Mouse (Mus musculus) intestine, postnatal 0 days (tissue): ENCODE measurements around the gene Serpinf2. TPM values are rescaled to one million over a fixed set of nuclear protein-coding genes. Genes with fewer than 3 reads are reported as not detected.

ENCODE experiments used
- ATAC-seq: fragments of 200-750 bp; cut with Nextera tagmentation; 2 replicates; pipeline ENCODE4 v1.8.0; 2017; ENCODE audit warnings: mild to moderate bottlenecking, moderate TSS enrichment, moderate library complexity
- H3K27ac ChIP-seq: fragments of 300-500 bp; sonication (generic); 2 replicates; pipeline ENCODE4 v1.5.1; 2014; ENCODE audit warnings: mild to moderate bottlenecking, low read depth, low read length, moderate library complexity
- H3K27me3 ChIP-seq: fragments of 300-500 bp; sonication (generic); replicated peaks from 2 replicates; pipeline ENCODE4 v1.6.1; 2014; ENCODE audit warnings: low read length, mixed read lengths; ENCODE audit not compliant: control insufficient read depth, insufficient read depth
- H3K36me3 ChIP-seq: fragments of 300-500 bp; sonication (generic); 2 replicates; pipeline ENCODE4 v1.6.1; 2014; ENCODE audit warnings: mild to moderate bottlenecking, moderate library complexity; ENCODE audit not compliant: control insufficient read depth, insufficient read depth
- H3K4me1 ChIP-seq: fragments of 300-500 bp; sonication (generic); replicated peaks from 2 replicates; pipeline ENCODE4 v1.6.1; 2014; ENCODE audit warnings: antibody characterized with exemption, low read length, mixed read lengths; ENCODE audit not compliant: control insufficient read depth, insufficient read depth
- H3K4me2 ChIP-seq: fragments of 300-500 bp; sonication (generic); replicated peaks from 2 replicates; pipeline ENCODE4 v1.6.1; 2014; ENCODE audit warnings: low read depth, mild to moderate bottlenecking, moderate library complexity
- H3K4me3 ChIP-seq: fragments of 300-500 bp; sonication (generic); 2 replicates; pipeline ENCODE4 v1.5.1; 2014; ENCODE audit warnings: low read depth, low read length
- H3K9ac ChIP-seq: fragments of 300-500 bp; sonication (generic); 2 replicates; pipeline ENCODE4 v1.6.1; 2014; ENCODE audit warnings: mild to moderate bottlenecking, low read depth, low read length
- H3K9me3 ChIP-seq: fragments of 300-500 bp; sonication (generic); 2 replicates; pipeline ENCODE4 v1.6.1; 2016; ENCODE audit warnings: mixed run types; ENCODE audit not compliant: control insufficient read depth
- CTCF ChIP-seq: sonication (generic); IDR thresholded peaks from 2 replicates; pipeline ENCODE4 v1.5.1; 2016; ENCODE audit warnings: low read depth, mild to moderate bottlenecking, control low read depth, antibody characterized with exemption, moderate library complexity
- WGBS: fragments of 180-500 bp; shearing (Covaris S2); extraction: QIAGEN DNeasy Blood & Tissue Kit; methylation state at CpG from one replicate; pipeline ENCODE4 v1.1.7; 2014; 5-methylcytosine and 5-hydroxymethylcytosine counted together
- polyA plus RNA-seq: library from polyadenylated mRNA; unstranded; fragments of >200 nt; fragmentation: Nextera tagmentation; extraction: Ambion mirVana; gene quantifications from 2 replicates; pipeline ENCODE4 v1.2.1, GENCODE M21; 2015

The Serpinf2 gene
- polyA plus RNA-seq, 1 experiment from 2014 or later = 2.7 TPM

- H3K27ac ChIP-seq = no peak overlapping the region
- H3K9me3 ChIP-seq = no peaks in the 10 kb centered on the region
- no peak for TF ChIP-seq CTCF
- H3K4me2 ChIP-seq = no peak overlapping the region
- H3K36me3 ChIP-seq = no peaks in the 10 kb centered on the region
- WGBS = 68% methylated on average over 9 of the region's 9 CpGs
- H3K4me1 ChIP-seq = no peaks in the 10 kb centered on the region
- ATAC-seq = peak; percentile 55; the same call in 1 of the 2 replicates
- H3K4me3 ChIP-seq = no peak overlapping the region
- H3K27me3 ChIP-seq = no peaks in the 10 kb centered on the region
- H3K9ac ChIP-seq = no peak overlapping the region
Measured at GRCm38 (mm10) chr11:75424033-75424432, 15.4 kb downstream of the Serpinf2 start.

DNA sequence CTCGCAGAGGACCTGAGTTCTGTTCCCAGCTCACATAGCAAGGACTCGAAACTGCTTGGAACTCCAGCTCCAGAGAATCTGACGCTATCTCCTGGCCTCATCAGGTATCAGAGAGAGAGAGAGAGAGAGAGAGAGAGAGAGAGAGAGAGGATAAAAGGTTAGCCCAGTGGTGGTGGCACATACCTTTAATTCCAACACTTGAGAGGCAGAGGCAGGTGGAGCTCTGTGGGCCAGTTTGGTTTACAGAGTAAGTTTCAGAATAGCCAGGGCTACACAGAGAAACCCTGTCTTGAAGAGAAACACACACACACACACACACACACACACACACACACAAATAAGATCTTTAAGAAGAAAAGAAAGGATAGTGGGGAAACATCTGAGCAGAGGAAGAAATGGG is 16.3 kb downstream of the Serpinf2 start:
- no peaks in the 10 kb centered on the region for H3K36me3 ChIP-seq
- H3K27ac ChIP-seq = no peak overlapping the region
- H3K4me3 ChIP-seq = no peak overlapping the region
- no peak for ATAC-seq
- H3K4me1 ChIP-seq = no peaks in the 10 kb centered on the region
- no peaks in the 10 kb centered on the region for H3K27me3 ChIP-seq
- no peak overlapping the region for H3K4me2 ChIP-seq
- no peaks in the 10 kb centered on the region for H3K9me3 ChIP-seq
- H3K9ac ChIP-seq = no peak overlapping the region
- TF ChIP-seq CTCF = no peak
- WGBS = 82% methylated on average over 3 of the region's 3 CpGs

- no peaks in the 10 kb centered on the region for H3K36me3 ChIP-seq
- WGBS = 42% methylated on average over 10 of the region's 10 CpGs
- no peak for ATAC-seq
- no peaks in the 10 kb centered on the region for H3K27me3 ChIP-seq
- no peak for TF ChIP-seq CTCF
- H3K9ac ChIP-seq = no peak within 1 kb of the TSS
- no peak within 1 kb of the TSS for H3K27ac ChIP-seq
- H3K9me3 ChIP-seq = no peaks in the 10 kb centered on the region
- no peak within 1 kb of the TSS for H3K4me3 ChIP-seq
- H3K4me2 ChIP-seq = peak within 1 kb of the TSS; percentile 40; the same call in 1 of the 2 replicates
- no peaks in the 10 kb centered on the region for H3K4me1 ChIP-seq
Measured at GRCm38 (mm10) chr11:75422013-75422792, 17.2 kb downstream of the Serpinf2 start, which contains the start of gene Serpinf1. Serpinf1 (minus strand) TSS chr11:75422701.

DNA sequence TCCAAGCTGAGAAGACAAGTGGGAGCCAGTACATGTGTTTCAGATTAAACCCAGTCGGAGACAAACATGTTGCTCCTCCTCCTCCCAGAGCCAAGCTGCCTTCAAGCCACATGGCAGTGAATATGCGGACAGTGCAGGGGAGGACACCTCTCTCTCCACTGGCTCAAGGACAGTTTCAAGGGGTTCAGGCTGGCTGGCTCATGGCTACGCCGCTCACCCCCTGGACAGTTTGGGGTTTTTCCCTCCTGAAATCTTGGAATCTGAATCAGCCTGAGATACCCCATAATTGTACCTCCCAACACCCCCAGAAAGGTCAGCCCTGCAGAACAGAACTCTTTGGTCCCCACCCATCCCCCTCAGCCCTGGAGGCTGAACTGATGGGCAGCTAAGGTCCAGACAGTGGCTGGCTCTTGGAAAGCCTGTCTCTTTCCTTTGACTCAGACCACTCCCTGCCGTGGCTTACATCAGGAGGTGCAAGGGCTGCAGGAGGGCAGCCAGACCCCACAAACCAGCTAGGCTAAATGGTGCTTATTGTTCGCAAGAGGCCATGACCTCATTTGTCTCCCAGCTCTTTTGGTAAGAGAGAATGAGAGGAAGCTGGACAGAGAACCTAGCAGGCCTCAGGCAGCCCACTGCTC is 17.9 kb downstream of the Serpinf2 start:
- no peak for TF ChIP-seq CTCF
- no peak for ATAC-seq
- no peak overlapping the region for H3K9ac ChIP-seq

DNA sequence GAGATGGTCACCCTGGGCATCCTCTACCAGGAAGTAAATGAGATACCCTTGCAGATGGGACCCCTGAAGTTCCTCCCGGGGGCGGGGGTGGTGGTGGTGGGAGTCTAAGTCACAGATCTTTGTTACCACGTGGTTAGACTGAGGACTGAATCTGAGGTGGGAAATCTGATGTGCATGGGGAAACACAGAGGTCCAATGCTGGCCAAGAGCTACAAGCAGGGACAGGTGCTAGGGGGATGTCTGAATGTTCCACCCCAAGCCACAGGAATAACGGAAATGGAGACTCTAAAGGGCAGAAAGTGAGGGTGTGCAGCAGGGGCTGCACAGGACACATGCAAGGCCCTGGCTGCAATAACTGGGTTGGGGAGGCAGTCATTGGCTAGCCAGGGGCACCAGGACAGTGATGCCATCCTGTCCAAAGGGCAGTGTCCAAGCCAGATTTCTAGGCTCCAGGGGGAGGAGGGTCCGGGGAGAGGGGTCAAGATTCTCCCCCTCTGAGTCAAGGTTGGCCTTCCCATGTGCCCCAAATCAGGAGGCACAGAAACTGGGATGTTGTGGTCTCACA is 18.5 kb downstream of the Serpinf2 start:
- H3K27me3 ChIP-seq = no peaks in the 10 kb centered on the region
- no peak for TF ChIP-seq CTCF
- 70% methylated on average over 5 of the region's 5 CpGs for WGBS
- H3K4me3 ChIP-seq = no peak overlapping the region
- H3K27ac ChIP-seq = no peak overlapping the region
- H3K9me3 ChIP-seq = no peaks in the 10 kb centered on the region
- no peak overlapping the region for H3K9ac ChIP-seq
- H3K4me2 ChIP-seq = no peak overlapping the region
- H3K36me3 ChIP-seq = no peaks in the 10 kb centered on the region
- no peaks in the 10 kb centered on the region for H3K4me1 ChIP-seq
- ATAC-seq = no peak

More for the DNA sequence above, 17.9 kb downstream of the Serpinf2 start:
- no peak overlapping the region for H3K4me3 ChIP-seq
- no peaks in the 10 kb centered on the region for H3K4me1 ChIP-seq
- H3K27ac ChIP-seq = no peak overlapping the region
- WGBS = 65% methylated on average over 6 of the region's 6 CpGs
- no peaks in the 10 kb centered on the region for H3K36me3 ChIP-seq
- no peaks in the 10 kb centered on the region for H3K9me3 ChIP-seq
- H3K27me3 ChIP-seq = no peaks in the 10 kb centered on the region
- H3K4me2 ChIP-seq = peak overlapping the region; percentile 40; the same call in 1 of the 2 replicates

DNA sequence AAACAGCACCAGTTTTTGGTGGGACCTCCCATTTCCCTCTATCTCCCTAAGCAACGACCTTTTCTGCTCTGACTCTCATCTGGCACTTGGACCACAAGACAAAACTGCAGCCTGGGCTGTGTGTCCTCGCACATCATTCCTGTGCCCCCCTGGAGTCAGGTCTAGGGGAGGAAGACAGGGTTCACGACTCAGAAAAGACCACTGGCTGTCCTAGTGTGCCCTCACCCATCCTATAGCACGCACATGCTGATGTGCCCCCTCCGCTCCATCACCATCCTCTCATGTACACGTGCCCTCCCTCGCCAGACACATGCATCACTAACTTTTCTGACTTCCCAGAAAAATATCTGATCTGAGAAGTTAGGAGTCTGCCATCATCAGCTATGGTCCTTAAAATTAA is 19.4 kb downstream of the Serpinf2 start:
- Histone ChIP-seq H3K4me2 (no peak overlapping the region), H3K27ac (no peak overlapping the region), H3K4me3 (no peak overlapping the region), H3K9ac (no peak overlapping the region), H3K27me3 (no peaks in the 10 kb centered on the region), H3K4me1 (no peaks in the 10 kb centered on the region), H3K36me3 (no peaks in the 10 kb centered on the region), H3K9me3 (no peaks in the 10 kb centered on the region)
- 79% methylated on average over 7 of the region's 7 CpGs for WGBS
- ATAC-seq = no peak
- TF ChIP-seq CTCF = no peak
